Mouse (Mus musculus): Measurements from ENCODE around the gene Gdpgp1.

GRCm38 (mm10) chr7:80233799-80234198 is 1.1 kb downstream of the Gdpgp1 start:
- TF ChIP-seq GATA1 (IDR thresholded peaks at IDR 0.05; ENCODE audit: borderline replicate concordance, low read length), result no peak
- no peak for TF ChIP-seq FLI1 (IDR thresholded peaks at IDR 0.05; ENCODE audit: low read length)
